Mouse (Mus musculus) adrenal gland, postnatal 25 days (tissue): ENCODE measurements at regions not wholly inside any gene's neighbourhood (a gene's known extent, or its start where the extent isn't known, plus 50 kb on each side); places are given as distances from the start of the nearest gene placed in this dataset.

Experiments
- DNase-seq: peaks from one replicate; pipeline ENCODE4 v3.0.0; 2021; ENCODE audit warnings: mixed read lengths

- DNase-seq: no peak
Measured at GRCm38 (mm10) chr14:72942571-72942970, 106.3 kb downstream of the Cysltr2 start.

DNA sequence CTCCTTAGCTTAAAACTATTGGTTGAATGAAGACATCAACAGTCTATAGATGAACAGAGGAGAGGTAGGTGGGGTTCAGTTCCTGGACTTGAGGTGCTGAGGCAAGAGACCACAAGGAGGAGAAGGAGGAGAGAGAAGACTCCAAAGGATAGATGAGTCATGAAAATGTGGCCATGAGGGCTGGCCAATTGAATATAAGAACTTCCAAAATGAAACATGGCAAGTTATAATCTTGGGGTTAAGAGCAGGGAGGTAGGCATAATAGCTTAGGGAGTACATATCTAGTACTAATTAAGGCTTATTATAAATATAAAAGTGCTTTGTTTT, 109.9 kb downstream of the Cysltr2 start:
- no peak for DNase-seq

DNA sequence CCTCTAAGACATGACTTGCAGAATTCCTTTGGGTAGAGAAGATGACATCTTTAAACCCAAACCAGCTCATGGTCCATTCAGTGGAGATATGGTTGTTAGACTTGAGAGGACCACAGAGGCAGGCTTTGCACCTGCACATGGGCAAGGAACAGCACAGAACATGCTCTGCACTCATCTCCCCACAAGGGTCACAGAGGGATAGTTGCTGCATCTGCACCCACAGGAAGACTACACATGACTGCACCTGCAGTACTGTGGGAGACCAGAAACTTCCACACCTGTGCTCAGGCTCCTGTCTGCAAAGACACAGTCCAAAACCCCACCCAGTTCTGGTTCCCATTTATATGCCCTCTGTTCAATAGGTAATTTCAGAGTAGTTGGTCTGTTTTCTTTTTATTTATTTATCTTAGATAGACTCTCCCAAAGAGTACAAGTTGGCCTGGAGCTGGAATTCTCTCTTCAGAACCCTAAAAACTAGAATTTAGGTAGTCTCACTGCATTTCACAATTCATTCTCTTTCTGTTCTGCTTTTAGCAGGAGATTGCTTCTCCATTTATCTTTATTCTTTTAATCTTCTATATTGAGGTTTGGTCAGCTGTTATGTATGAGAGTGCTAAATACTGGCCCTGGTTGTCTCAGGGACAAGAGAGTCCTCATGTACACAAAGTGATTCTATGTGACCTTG, 110.4 kb downstream of the Cysltr2 start:
- no peak for DNase-seq

DNA sequence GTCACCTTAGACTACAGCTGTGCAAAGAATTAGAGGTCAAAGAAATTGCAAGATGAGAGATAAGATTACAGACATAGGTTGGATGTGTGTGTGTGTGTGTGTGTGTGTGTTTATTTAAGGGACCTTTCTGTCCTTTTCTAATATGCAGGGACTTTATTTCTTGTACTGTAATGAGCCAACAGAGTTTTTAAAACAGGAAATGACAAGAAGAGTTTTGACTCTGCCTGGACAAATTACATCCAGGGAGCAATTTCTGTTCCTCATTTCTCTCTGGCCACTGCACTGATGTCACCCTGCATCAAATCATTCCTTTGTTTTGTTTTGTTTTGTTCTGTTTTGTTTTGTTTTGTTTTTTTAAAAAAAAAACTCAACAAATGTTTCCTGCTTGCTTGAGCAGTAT, 115.3 kb downstream of the Cysltr2 start:
- no peak for DNase-seq

DNA sequence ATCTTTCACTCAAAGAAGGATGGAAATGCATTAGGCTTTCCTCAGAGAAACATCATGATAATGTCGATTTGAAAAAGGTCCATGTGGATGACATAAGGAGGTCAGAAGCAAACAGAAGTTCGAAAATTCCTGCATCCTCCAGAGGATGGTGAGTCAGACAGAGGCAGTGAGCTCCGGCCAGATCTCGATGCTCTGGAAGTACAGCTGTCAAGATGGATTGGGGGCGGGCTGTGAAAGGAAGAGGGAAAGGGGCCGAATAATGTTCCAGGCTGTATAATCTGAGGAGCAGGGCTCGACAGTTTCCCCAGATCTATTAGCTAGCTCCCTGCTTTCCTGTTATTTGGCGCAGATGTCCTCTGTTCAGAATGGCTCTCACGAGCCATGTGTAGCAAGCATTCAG, 116.6 kb downstream of the Cysltr2 start:
- no peak for DNase-seq

GRCm38 (mm10) chr14:72901171-72901926, 147.6 kb downstream of the Cysltr2 start:
- no peak for DNase-seq

DNA sequence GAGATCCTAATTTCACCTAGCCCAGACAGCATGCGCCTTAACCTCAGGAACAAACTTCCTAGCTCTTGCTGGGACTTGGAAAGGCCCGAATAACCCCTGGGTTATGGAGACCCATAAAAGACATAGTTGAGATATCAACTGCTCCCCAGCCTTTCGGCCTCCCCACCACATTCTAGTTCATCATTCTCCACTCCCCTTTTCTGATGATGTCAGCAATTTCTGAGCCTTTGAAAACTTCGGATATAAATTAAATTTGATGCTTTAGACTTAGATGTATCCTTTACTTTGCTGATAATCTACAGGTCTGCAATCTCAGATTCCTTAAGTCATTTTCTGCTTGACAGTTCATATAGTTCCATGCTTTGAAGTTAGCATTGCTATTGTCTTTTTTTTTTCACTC, 149.3 kb downstream of the Cysltr2 start:
- no peak for DNase-seq

DNA sequence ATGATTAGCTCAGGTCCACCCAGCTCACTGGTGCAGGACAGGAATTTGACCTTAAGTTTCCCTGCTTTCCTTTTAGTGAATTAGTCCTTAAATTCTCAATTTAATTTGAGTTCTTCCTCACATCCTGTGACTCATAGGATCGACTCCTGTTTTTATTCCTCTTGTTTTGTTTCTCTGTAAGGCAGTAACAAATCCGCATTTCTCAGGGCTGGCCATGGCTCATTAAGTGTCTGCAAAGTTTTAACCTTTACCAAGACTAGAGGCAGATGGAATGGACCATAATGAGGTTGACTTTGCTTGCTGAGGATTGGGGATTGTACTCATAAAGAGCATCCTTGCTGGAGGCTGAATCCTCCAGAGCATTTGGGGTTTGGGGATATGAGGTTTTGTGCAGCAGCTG, 156.6 kb downstream of the Cysltr2 start:
- DNase-seq: no peak

DNA sequence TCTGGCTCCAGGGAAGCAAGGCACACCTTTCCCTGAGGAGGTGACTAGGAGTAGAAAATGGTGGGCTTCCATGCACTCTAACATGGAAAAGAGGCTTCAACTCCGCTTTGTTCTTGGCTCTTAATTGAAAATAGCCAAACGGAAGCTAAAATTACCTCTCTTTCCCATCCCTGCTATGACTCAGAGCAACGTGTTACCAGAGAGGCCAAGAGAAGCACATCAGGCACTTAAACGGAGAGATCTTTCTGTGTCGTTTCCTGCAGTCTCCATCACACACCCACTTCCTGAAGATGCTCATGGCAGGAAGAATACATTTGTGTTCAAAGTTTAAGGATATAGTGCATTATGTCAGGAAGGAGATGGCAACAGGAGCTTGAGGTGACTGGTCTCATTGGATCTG, 159.3 kb downstream of the Cysltr2 start:
- no peak for DNase-seq

GRCm38 (mm10) chr14:72887470-72888071, 161.3 kb downstream of the Cysltr2 start:
- DNase-seq: no peak

DNA sequence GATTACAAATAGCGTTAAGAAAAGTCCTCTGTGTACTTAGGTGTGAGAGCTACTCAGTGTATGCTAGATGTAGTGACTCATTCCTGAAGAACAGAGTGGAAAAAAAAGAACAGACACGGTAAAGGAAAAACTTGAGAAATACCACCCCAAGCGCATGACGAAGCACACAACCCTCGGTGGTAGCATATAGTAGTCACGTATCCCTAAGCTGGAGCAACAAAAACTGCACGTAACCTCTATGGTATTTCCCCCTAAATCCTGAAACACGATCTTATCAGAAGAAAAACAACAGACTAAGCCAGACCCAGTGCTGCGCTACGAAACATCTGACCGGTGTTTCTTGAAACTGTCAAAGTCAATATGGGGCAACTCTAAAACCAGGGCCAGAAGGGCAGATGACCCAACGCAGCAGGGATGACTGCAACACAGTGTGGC, 162.0 kb downstream of the Cysltr2 start:
- DNase-seq: no peak

GRCm38 (mm10) chr14:72885824-72886223, 163.1 kb downstream of the Cysltr2 start:
- no peak for DNase-seq

DNA sequence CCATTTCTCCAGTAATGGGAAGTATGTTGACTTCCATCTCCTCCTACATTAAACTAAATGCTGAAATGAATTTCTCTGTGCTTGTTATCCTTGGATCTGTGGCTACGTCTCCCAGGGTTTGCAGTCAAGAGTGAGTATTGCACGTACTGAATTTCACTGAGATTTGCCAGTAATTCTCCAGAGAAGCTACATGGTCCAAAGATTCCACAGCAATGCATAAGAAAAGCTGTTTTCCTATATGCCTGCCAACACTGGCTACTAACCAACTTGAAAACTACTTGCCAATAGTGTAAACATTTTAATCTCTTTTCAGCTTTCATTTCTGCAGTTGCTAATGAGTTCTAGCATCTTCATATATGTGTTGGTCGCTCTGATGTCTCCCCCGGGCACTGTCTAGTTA, 164.4 kb downstream of the Cysltr2 start:
- no peak for DNase-seq

DNA sequence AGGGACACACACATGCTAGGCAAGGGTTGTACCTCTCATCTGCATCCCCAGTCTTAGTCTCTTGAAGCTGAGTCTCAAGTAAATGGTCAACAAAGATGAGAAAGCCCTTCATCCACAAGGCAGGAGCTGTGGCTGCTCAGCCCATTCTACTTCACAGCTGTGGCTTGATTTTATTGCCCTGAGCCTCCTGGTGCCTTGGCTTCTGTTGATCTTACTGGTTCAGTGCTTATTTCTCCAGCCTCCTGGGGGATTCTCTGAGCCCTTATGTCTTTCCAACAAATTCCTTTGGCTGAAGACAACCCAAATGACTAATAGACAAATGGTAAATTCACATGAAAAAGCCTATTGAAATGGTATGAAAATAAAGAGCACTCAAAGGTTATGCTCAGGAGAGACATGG, 167.3 kb upstream of the Fndc3a start:
- no peak for DNase-seq

DNA sequence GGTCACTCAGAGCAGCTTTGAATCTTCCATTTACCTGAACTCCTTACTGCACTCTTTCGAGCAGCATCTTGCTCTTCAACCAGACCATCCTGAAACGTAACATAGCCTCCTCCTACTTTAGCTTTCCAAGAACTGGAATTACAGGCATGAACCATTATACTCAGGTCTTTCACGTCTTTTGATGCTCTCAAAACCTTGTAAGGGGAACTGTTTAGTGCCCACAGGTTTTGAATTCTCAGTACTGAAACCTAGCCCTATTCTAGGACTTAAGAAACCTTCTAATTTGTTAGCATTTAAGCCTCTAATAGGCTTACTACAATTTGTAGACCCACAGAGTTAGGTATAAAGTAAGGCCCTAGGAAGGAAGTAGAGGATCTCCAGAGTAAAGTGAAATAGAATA, 163.7 kb upstream of the Fndc3a start:
- DNase-seq: no peak

DNA sequence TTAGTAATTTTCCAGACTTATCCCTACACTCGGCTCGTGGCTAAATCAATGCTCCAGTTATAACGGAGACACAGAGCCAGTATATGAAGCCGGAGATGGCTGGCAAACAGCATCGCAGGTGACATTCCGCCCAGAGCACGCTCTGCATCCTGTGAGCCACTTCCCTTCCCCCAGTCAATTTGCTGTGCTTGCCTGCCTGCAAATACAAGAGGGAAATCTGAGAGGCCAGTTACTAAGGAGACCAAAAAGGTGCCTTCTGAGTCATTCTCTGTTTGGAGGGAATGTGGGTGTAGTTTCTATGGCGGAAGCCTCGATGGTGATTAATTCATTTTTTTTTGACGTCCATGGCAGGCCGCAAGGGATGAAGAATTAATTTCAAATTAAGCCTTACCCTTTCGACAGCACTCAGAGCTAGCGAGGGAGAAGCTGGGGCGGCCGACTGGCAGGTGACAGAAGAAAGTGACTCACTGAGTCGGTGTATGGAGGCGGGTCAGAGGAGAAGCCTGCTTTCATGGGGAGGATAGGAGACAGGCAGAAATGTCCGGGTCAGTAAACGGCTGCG, 159.5 kb upstream of the Fndc3a start:
- DNase-seq: peak; percentile 24

DNA sequence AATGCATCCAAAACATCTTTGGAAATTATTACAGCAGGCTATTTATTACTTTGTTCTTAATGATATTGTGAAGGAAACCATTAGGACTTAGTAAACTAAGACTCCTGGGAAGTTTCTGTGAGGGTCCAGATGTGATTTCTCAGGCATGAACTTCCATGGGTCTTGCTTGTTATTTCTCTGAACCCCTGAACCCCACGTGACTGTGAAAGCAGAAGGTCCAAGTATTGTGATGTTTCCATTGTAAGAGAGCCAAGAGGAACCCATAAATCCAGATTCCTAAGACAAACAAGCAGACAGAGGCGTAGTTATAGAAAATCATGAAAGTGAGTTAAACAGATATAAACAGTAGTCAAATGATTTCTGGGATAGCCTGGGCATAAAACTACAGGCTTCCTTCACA, 157.1 kb upstream of the Fndc3a start:
- DNase-seq: no peak

DNA sequence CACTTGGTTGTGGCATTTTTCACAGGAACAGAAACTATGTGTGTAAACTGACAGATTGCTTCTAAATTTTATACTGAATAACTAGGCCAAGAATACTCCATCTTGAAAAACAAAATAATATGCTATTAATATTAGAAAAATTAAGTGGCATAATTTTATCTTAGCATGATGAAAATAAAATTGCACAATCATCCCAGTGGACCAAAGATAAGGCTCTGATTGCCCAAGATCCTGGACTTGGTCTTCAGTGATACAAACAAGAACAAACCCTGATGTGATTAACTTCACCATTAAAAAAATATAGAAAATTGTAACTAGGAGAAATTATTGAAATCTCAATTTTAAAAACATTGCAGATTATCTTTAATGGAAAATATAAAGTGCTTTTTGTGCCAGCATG, 155.7 kb upstream of the Fndc3a start:
- DNase-seq: no peak

DNA sequence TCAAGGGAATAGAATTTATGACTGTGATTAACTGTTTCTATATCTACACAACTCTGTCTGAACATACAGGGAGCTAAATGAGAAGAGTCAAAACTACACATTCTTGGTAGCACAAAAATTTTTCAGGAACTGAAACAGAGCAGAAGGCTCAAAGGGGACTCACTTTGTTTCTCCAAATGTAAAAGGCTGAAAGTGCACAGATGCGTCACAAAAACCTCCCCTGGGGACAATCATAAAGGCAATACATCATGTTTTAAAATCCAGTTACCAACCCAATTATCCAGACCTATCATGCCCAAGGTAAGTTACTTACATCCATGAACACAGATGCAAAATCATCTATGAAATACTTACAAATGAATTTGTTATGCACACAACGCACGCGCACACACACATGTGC, 155.0 kb upstream of the Fndc3a start:
- DNase-seq: no peak

DNA sequence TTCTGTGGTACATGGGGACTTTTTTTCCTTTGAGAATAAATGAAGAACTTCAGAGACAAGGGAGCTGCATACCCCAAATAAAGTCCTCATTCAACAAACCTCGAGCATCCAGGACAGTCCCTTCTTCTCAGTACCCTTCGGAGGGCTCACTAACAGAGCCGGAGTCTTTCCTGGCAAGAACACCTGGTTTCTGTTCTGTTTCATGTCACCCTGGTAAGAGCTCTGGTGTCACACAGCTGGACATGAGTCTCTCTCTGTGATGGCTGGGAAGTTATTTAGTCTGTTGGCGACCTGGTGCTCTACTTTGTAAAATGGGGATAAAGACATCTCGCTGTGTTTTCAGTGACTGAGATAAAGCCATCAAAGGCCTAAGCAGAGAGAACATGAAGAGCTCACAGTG, 154.3 kb upstream of the Fndc3a start:
- no peak for DNase-seq

DNA sequence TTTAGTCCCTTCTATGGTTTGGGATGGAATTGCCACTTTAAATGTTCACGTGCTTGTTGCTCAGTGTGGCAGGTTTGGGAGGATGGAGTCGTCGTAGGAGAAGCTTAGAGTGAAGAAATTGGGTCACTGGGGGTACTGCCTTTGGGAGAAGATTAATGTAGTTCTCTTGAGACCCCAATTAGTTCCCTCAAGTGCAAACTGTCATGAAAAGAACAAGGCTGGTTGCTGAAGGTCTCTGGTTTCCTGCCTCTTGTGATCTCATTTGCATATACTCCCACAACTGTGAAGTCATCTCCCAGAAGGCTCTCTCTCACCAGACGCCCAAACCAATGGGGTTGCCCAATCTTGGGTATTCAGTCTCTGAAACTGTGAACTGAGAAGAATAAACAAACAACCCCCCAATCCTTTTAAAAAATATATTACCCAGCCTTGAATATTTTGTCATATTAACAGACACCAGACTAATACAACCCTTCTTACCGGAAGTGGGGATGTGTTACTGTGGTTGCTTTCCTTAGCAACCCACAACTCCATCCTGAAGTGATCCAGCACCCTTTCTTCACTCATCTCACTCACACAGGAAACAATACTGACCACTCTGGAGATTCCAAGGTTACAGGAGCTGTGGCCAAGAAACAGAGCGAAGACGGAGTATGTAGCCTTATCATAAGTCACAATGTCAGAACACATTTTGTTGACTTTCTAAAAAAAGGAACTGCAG, 153.2 kb upstream of the Fndc3a start:
- DNase-seq: no peak

DNA sequence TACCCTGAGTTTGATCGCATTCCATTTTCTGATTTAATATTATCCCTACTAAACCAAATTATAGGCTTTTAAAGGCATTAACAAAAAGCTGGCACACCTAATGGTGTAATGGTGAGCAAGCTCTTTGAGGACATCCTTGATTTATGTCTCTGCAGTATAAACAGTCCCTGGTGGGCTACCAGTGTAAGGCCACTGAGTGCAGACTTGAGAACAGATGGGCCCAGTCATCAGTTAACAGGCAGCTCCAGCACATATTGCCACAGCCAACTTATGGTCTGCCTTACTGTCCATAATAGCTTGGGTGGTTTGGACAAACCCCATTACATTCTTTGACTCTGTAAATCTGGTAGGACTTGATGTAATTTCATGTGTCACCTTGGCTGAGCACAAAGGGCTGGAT, 144.4 kb upstream of the Fndc3a start:
- no peak for DNase-seq

GRCm38 (mm10) chr14:72853104-72853503, 143.3 kb upstream of the Fndc3a start:
- DNase-seq: no peak
